Mouse (Mus musculus): ENCODE data around the gene Batf.
A peak's percentile ranks its signal among the peaks of the same experiment; 100 is the strongest.
"Not testable (repeated sequence)": the region's sequence is repeated elsewhere in the genome, so short reads cannot be mapped to it uniquely, and the experiment has no call there.

Gene Batf

DNA sequence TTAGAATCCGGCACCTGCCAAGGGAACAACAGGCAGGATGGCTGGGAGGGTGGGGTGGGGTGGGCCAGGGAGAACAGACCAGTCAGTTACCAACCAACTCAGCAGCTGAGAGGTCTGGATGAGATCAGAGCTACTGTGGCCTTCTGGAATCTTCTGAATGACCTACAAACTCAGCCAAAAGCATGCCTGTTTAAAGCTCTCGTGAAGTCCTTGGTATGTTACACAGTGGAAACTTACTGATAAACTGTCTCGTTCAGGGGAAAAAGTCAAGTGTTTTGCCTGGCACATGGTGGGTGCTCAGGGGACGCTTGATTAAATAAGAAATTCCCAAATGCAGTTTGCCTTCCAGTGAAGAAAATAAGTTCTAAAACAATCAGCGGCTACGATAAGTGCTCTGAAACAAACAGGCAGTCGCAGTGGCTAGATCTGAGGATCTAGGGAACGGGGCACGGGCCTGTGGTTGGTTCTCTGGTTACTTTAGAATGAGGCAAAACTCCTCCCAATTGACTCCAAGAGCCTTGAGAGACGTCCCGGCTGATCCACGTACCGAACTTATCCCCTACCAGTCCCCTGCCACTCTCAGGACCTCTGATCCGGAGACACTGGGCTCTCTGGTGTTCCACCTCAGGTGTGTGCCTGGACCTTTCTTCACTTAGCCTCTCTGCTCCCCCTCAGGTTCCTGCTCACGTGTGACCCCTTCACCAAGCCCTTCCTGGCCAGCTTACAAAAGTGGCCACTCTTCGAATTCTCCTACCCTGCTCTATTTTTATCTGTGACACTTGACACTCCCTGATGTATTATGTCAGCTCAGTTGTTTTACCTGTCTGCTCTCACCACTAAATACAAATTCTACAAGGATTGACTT is 1.8 kb upstream of the Batf start:
- DNase-seq (ENCODE audit: low read depth): no peak

DNA sequence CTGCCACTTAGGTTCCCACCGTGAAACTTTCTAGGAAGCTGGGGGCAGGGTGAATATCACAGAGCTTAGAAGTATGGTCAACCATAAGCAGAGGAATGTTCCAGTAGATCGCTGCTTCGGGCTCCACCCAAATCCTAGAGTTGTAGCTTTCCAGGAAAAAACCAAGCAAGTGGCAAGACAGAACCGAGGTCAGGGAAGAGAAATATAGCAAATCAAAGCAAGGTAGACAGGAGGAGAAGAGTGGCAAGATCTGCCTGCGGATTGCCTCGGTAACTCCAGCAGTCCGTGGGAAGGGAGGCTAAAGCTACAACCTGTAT is 706 bp downstream of the Batf start:
- no peak for DNase-seq (ENCODE audit: low read depth)

DNA sequence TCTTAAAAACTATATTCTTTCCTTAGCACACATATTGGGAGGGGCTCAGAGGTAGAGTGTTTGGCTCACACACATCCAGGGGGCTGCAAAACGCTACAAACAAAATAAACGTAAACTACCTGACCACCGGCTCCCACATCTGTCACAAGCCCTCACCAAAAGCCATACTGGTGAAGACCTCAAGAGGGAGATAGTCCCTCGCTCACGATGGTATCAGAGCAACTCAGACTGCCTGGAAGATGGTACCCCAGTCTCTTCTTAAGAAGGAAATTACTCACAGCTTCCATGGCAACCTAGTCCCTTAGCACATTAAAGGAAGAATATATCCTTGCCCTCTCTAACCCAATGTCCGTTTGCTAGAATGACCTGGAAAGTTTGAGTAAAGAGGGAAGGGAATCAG is 1.4 kb downstream of the Batf start:
- DNase-seq (ENCODE audit: low read depth): peak; percentile 20

DNA sequence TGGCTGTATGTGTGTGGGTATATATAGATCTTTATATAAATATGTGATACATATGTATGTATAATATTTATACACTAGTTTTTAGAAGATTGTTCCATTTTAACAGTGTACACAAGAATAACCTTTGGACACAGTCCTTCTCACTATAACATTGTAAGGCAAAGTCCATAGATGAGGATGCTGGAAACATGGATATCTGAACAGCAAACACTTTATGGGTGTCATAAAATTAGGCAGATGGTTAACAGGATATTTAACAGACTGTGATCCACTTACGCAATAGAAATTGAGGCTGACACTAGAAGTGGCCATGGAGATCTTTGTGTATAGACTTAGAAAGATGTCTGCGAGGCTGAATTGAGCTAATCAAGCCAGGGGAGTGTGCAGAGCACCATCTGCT is 9.3 kb downstream of the Batf start:
- no peak for DNase-seq (ENCODE audit: low read depth)

DNA sequence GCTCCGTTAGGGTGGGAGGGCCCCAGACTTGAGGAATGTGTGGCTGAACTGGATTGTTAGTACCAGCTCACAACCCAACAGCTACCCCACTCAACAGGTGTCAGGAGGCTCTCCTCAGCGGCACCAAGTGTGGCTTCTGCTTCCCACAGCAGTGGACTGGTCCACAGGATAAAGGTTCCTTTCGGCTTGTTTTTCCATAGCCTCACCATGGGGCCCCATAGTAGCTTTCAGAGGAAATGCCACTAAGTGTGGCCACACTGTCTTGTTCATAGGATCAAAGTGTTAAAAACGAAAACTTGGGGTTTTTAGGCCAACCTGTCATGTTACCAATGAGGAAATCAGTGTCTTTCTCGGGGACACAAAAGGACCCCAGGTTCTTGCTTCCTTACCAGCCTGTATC is 10.0 kb downstream of the Batf start:
- no peak for DNase-seq (ENCODE audit: low read depth)

DNA sequence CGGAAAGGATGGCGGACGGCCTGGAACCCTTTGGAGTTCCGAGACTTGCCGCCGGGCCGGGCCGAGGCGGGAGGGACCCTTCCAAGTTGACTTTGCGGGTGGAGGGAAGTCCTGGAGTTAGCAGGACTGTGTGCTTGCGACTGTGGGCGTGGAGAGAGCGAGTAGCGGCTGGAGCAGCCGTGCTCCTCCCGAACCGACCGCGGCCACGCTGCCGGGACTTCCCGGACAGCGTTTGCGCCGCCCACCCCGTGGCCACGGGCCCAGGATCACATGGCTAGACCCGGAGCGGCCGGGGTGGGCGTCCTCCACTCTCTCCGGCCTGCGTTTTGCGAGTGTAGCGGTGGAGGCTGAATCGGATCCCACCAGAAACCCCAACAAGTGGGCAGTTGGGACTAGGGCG is 11.7 kb downstream of the Batf start:
- DNase-seq (ENCODE audit: low read depth): not testable (repeated sequence)

DNA sequence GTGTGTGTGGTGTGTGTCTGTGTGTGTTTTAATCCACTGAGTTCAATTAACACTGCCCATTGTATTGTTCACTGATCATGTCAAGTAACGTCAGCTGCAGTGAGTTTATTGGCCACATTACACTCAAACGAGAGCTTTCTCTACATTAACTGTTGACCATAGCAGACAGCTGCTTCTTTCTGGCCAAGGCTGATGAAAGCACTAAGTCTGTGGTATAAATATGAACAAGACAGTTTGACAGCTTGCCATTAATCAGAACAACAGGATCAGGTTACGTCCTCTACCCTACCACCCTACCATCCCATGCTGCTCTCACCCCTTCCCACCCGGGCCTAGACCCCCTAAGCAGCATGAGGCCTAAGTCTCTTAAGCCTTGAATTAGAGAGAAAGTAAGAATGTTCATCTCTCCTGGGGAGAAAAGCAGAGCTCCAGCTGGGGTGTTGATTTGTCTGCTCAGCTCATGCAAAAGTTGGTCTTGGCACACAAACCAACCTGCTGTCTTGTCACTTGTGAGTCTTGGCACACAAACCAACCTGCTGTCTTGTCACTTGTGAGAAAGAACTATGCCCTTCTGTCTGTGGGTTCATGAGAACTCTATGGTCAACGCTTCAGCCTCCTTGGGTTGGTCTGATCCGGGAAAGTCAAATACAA is 13.8 kb downstream of the Batf start:
- DNase-seq (ENCODE audit: low read depth): no peak

DNA sequence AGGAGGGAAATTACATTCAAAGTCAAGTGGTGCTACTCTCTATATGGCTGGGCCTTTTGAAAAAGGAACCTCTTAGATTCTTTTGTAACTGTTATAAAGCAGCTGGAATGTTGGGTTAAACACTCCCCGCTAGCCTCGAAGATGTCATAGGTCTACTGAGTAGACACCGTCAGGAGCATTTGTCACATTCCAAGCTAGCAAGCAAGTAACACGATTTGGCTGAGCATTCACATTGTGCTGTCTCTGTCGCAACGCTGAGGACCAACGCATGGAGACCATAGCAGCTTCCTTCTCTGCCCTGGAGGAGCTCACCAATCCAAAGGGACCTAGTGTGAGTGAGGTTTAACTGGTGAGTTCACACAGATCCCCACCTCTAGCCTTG is 14.4 kb downstream of the Batf start:
- no peak for DNase-seq (ENCODE audit: low read depth)

DNA sequence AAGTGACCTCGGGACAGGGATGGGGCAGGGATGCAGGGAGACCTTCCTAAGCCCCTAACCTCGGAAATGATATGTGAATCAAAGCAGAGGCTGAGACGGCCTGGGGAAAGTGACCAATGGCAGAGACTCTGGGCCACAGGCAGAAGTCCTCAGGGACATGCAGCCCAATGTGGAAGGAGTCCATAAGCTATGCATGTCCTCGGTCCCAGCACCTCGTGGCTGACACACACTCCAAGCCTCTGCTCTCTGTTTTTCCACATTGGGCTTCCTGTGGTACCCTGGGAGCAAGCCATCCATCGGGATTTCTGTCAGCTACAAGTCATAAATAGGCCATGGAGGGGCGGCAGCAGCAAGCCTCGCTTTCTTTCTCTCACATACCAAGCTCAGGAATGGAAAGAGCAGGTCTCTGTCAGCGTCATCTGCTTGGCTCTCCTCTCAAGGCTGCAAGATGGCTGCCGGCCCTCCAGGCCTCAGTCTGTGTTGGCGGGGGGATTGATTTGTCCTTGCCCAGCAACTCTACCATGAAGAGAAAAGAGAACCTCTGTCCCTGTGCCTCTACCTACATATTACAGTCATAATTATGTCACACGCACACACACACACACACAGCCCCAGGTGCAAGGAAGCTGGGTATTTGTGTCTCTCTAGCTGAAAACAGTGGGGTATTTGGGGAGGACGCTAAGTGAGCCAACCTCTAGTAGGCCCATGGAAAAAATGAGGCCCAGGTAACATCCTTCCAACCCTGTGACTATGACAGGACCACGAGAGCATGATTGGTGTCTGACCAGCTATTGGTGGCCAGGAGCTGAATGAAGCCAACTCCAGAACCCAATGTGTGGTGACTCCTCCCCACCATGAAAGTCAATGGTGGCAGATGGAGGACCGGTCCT is 15.9 kb downstream of the Batf start:
- DNase-seq (ENCODE audit: low read depth): no peak

DNA sequence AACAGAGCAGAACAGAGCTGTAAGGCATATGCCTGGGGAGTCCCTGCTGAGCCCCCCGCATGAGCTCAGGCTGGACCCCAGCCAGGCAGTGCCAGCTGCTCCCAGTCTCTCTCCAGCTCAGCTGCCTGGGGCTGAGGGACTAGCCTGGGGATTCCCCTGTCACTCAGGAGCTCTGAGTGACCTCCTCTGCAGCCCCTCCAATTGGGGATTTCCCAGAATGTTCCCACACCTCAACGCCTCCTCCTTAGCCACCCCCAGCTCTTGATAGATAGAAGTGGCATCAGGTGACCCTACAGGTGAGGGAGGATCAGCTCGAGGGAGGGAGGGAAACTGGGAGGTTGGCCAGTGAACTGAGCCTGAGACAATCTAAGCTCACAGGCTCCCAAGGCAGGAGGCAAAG is 17.0 kb downstream of the Batf start:
- no peak for DNase-seq (ENCODE audit: low read depth)

DNA sequence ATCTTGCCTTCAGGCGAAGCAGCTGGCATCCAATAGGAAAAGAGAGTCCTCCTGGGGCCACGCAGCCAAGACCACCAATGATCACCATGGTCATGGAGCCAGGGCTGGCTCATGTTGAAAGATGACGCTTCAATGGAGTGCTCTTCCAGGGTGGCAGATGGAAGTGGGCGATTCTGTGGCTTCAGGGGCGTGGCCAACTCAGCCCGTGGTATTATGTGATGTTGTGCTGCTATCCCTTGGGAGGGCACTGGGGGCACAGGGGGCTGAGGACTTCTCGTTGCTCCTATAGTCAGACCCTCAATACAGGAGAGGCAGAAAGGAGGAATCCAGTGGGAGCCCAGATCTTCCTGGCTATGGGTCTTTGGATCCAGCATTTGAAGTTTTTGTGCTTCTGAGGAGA is 18.1 kb downstream of the Batf start:
- DNase-seq (ENCODE audit: low read depth): no peak

DNA sequence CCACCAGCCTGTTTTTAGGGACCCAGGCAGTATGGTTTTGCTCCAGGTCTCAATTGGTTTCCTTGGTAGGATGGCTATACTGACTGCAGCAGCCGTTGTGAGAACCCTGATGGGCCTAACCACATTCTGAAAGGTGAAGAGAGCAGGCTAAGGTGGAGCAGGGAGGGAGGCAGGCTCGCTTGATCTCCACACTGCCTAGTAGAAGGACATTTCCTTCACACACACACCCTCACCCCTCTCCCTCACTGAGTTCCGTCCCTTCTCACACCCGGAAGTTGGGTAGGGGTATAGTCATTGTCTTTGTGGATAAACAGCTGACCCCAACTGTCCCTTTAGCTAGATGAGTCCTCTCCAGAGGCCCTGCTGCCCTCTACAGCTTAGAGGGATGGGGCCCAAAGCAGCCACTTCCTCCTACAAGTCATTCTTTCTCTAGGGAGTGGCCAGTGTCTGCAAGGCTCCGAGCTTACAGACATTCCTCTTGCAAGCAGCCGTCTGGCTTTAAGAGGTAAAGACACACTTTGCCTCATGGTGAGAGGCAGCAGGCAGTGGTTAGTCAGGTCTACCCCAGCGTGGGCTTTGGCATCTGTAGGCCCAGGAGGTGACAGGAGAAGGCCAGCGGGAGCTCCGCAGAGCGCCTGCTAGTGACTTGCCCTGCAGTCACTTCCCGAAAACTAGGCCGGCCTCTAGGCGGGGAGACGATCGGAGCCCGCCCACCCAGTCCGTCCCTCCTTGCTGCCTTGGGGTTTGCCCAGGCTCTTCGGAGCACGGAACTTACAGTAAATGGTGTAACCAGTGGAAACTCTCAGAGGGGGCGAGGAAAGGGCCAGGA is 18.7 kb downstream of the Batf start:
- DNase-seq (ENCODE audit: low read depth): peak; percentile 77

DNA sequence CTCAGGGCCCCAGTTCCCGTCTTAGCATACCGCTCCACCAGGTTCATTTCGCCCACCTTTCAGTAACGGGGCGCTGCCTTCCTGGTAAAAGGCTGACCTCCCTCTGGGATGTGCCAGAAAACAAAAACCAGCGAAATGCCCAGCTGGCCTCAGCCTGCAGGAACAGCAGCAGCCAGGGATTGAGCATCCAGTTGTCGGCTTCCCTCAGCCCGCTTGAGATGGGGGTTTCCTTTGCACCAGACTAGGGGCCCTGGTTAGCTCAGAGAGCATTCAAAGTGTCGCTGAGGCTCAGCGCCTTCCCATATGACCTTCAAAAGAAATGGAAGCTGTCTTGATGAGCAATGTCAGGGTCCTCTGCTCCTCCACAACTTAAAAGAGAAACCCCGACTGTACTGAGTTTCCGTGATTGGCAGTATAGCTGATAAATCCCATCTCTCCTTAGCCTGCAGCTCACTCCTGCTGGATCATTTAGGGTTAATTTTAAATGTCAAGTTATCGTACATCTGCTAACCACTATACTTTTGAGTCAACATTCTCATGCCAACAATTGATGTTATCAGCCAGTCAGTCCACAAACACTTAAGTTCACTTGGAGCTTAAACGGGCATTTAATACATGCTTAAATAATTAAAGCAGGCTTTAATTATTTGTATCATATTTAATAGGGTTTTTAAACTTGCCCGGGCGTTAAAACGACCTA is 19.5 kb downstream of the Batf start:
- DNase-seq (ENCODE audit: low read depth): no peak

DNA sequence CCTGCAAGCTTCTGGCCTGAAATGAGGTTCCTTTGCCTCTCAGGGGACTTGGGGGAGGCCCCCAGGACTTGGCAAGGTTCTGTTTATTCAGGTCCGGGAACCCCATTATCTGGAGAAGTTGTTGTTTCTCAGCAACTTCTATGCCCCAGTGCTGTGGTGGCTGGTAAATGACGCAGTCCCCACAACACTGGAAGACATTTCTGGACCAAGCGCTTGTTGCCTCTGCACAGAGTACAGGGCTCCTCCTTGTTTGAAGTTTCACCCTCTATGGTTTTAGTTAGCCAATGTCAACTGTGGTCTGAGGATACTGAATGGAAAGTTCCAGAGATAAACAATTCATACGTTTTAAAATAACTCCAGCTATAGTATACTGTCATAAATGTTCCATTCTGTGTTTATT is 20.4 kb downstream of the Batf start:
- no peak for DNase-seq (ENCODE audit: low read depth)

DNA sequence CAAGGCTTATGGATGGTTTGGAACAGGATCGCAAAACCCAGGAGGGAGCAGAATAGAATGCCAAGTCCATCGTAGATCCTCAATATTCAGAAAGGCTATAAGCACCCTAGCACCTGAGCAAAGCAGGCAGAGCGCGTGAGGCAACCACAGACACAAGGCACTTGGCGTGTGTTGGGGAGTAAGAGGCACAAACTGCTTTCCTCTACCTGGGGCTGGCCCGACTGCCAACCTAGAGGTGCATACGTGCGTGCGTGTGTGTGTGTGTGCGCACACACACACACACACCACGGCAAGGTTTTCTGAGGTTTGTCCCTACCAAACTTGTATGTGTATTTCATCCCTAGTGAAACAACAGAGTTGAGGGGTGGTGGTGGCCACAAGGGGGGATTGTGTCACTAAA is 20.9 kb downstream of the Batf start:
- DNase-seq (ENCODE audit: low read depth): no peak

DNA sequence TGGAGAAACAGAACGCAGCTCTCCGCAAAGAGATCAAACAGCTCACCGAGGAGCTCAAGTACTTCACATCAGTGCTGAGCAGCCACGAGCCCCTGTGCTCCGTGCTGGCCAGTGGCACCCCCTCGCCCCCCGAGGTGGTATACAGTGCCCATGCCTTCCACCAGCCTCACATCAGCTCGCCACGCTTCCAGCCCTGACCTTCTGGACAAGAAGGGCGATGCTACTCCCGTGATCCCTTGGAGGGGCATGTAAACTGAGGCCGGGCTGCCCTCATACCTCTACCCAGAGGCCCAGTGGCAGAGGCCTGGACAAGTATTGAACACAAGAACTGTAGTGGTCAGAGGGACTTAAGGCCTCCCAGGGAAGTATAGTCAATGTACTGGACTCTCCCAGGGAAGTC is 22.1 kb downstream of the Batf start:
- DNase-seq (ENCODE audit: low read depth): no peak

DNA sequence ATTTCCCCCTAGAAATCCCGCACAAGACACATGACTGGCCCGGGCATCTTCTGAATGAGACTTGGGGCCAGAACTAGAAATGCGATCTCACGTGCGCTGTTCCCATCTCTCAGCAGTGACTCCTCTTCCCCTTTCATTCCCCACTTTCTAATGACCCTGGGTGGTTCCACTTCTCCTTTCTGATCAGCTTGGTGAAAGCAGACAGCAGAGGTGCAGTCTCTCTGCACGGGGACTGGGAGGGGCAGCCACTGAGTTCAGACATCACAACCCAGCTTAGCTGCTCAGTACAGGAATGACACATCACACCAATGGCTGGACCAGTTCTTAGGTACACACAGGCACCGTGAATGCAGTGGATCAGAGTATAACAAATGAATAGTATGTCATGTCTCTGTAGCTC is 24.2 kb downstream of the Batf start:
- DNase-seq (ENCODE audit: low read depth): peak; percentile 40

DNA sequence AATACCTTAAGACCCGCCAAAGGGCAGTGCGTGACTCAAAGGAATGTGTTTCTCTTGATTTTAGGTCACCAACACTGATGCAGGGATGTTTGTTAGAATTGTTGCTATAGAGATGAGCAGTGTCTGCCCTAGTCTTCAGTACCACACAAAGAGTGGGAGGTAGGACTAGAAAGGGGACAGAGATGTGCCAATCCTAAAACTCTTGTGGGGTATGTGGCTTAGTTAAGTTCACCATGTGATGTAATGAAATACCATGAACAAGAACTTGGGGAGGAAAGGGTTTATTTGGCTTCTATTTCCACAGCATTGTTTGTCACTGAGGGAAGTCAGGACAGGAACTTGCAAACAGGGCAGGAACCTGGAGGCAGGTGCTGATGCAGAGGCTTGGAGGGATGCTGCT is 26.1 kb downstream of the Batf start:
- no peak for DNase-seq (ENCODE audit: low read depth)

DNA sequence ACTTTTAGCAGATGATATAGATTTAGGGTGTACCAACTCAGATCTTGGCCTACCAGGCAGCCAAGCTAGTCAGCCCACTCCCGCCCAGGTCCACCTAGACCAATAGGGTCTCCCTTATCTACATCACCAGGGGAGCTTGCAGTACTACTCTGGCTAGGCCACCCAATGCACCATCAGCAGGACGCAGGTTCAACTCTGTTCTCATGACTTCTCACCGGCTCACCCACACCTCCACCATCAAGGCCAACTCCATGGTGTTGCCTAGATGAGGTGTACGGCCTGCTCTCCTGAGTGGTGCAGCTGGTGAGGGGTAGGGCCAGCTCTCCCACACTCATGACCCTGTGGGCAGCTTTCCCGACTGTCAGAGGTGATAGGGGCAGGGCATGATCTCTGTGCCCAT is 27.7 kb downstream of the Batf start:
- no peak for DNase-seq (ENCODE audit: low read depth)

DNA sequence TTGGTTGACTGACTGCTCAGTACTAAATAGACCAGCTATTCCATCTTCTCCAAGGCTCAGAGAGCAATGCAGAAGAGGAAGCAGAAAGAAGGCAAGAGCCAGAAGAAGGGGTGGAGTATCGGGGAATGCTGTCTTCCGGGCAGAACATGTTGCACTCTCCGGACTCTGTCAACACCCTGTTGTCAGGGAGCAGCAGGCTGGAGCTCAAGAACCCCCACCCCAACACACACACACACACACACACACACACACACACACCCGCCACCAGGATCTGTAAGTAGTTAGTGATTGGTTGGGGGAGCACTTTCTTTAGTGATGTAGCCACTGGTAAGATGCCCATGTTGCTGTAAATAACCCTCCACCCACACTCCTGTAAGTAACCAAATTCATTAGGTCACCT is 38.8 kb downstream of the Batf start:
- DNase-seq (ENCODE audit: low read depth): no peak

DNA sequence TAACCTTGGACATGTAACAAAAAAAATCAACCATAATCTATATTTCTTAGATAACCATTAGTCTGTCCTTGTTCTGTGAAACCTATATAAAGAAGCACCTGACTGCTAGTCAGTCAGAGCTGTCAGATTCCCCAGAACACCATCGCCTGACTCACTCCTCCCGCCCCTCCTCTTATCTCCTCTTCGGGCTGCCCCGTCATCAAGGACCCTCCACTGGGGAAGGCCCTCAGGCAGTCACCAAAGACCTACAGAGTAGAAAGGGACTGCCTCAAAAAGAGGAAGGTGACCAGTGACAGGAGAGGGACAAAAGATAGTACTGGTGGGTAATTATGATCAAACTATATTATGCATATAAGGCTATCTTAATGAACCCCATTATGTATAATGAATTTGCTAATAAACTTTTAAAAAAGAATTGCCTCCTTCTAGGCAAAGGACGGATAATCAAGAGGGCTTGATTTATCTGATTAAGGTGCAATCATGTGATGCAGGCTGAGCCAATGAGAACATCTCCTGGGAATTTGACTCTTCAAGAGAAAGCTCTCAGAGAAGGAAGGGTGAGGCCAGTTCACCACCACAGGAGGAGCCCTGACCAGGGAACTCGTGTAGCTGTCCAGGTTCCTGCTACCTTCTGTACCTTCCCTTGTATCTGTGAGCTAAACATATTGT is 40.4 kb downstream of the Batf start:
- DNase-seq (ENCODE audit: low read depth): no peak
